Mouse (Mus musculus) heart, postnatal 0 days (tissue): ENCODE results near the gene Phc2. TPM values are rescaled to one million over a fixed set of nuclear protein-coding genes. Genes with fewer than 3 reads are reported as not detected.
"Not testable (repeated sequence)": the region's sequence is repeated elsewhere in the genome, so short reads cannot be mapped to it uniquely, and the experiment has no call there.

Experiments
- ATAC-seq: fragments of 200-750 bp; cut with Nextera tagmentation; 2 replicates; pipeline ENCODE4 v1.8.0; 2017; ENCODE audit warnings: low read depth, moderate number of reproducible peaks, moderate library complexity; ENCODE audit not compliant: insufficient read depth
- DNase-seq: peaks from one replicate; pipeline ENCODE4 v3.0.0-alpha.2; 2016; ENCODE audit warnings: low spot score
- H3K27ac ChIP-seq: fragments of 300-500 bp; sonication (generic); 2 replicates; pipeline ENCODE4 v1.5.1; 2014; ENCODE audit warnings: low read depth, mild to moderate bottlenecking
- H3K27me3 ChIP-seq: fragments of 300-500 bp; sonication (generic); 2 replicates; pipeline ENCODE4 v1.6.1; 2014; ENCODE audit warnings: low read length, mixed read lengths; ENCODE audit not compliant: control insufficient read depth, insufficient read depth
- H3K36me3 ChIP-seq: fragments of 300-500 bp; sonication (generic); replicated peaks from 2 replicates; pipeline ENCODE4 v1.6.1; 2014; ENCODE audit warnings: low read length, mixed read lengths; ENCODE audit not compliant: control insufficient read depth, insufficient read depth
- H3K4me1 ChIP-seq: fragments of 300-500 bp; sonication (generic); 2 replicates; pipeline ENCODE4 v1.6.1; 2014; ENCODE audit warnings: antibody characterized with exemption; ENCODE audit not compliant: control insufficient read depth, insufficient read depth
- H3K4me2 ChIP-seq: fragments of 300-500 bp; sonication (generic); 2 replicates; pipeline ENCODE4 v1.6.1; 2014; ENCODE audit warnings: low read depth, mild to moderate bottlenecking, low read length, moderate library complexity
- H3K4me3 ChIP-seq: fragments of 300-500 bp; sonication (generic); 2 replicates; pipeline ENCODE4 v1.5.1; 2014; ENCODE audit warnings: low read depth, low read length
- H3K9ac ChIP-seq: fragments of 300-500 bp; sonication (generic); replicated peaks from 2 replicates; pipeline ENCODE4 v1.6.1; 2014; ENCODE audit warnings: low read depth, low read length, mixed read lengths
- H3K9me3 ChIP-seq: fragments of 300-500 bp; sonication (generic); replicated peaks from 2 replicates; pipeline ENCODE4 v1.6.1; 2016; ENCODE audit warnings: low read length; ENCODE audit not compliant: control insufficient read depth
- CTCF ChIP-seq: IDR thresholded peaks from 2 replicates; pipeline ENCODE4 v1.5.1; 2016; ENCODE audit warnings: antibody characterized with exemption, control low read depth, low read depth
- EP300 ChIP-seq: IDR thresholded peaks from 2 replicates; pipeline ENCODE4 v1.6.1; 2016; ENCODE audit warnings: antibody characterized with exemption, low read depth
- WGBS: fragments of 180-500 bp; shearing (Covaris S2); extraction: QIAGEN DNeasy Blood & Tissue Kit; methylation state at CpG from one replicate; pipeline ENCODE4 v1.1.7; 2014; 5-methylcytosine and 5-hydroxymethylcytosine counted together
- polyA plus RNA-seq: library from polyadenylated mRNA; unstranded; fragments of >200 nt; fragmentation: Nextera tagmentation; extraction: Ambion mirVana; gene quantifications from 2 replicates; pipeline ENCODE4 v1.2.1, GENCODE M21; 2015
- total RNA-seq: library from RNA; depleted of rRNA; stranded (reverse); fragments of >200 nt; gene quantifications from 2 replicates; pipeline ENCODE4 v1.2.3, GENCODE M21; 2014; ENCODE audit warnings: low replicate concordance

The Phc2 gene
- total and polyA plus RNA-seq, 2 experiments from 2014 or later: 22.0 to 47.7 TPM

GRCm38 (mm10) chr4:128610706-128611105 is 43.8 kb upstream of the Phc2 start:
- ATAC-seq: no peak
- H3K27me3 ChIP-seq: no peaks in the 10 kb centered on the region
- H3K9me3 ChIP-seq: no peaks in the 10 kb centered on the region
- H3K4me2 ChIP-seq: peak overlapping the region; percentile 73
- H3K9ac ChIP-seq: no peak overlapping the region
- H3K4me3 ChIP-seq: peak overlapping the region; percentile 63
- WGBS: 23% methylated on average over 10 of the region's 10 CpGs
- H3K36me3 ChIP-seq: no peaks in the 10 kb centered on the region
- TF ChIP-seq CTCF: no peak
- no peak for TF ChIP-seq EP300
- 0 out of 2 replicates have a peak, but pooled peaks cover 8% of the 10 kb centered on the region for H3K4me1 ChIP-seq
- no peak for DNase-seq
- no peak overlapping the region for H3K27ac ChIP-seq

- H3K36me3 ChIP-seq, ATAC-seq, H3K9me3 ChIP-seq, H3K27ac ChIP-seq, H3K4me3 ChIP-seq, H3K9ac ChIP-seq, H3K27me3 ChIP-seq, DNase-seq, H3K4me2 ChIP-seq, H3K4me1 ChIP-seq: not testable (repeated sequence)
- 80% methylated on average over 3 of the region's 3 CpGs for WGBS
These were observed 42.8 kb upstream of the Phc2 start for GRCm38 (mm10) chr4:128611726-128612125.

GRCm38 (mm10) chr4:128613326-128613725 is 41.2 kb upstream of the Phc2 start:
- no peak overlapping the region for H3K4me2 ChIP-seq
- H3K4me1 ChIP-seq: 0 out of 2 replicates have a peak, but pooled peaks cover 3% of the 10 kb centered on the region
- H3K27ac ChIP-seq: no peak overlapping the region
- H3K27me3 ChIP-seq: peaks cover 21% of the 10 kb centered on the region
- H3K9ac ChIP-seq: no peak overlapping the region
- ATAC-seq (no peak), DNase-seq (peak; percentile 61)
- WGBS: 20% methylated on average over 8 of the region's 8 CpGs
- TF ChIP-seq EP300 (no peak), CTCF (peak; percentile 72)
- no peak overlapping the region for H3K4me3 ChIP-seq
- H3K36me3 ChIP-seq: no peaks in the 10 kb centered on the region
- no peaks in the 10 kb centered on the region for H3K9me3 ChIP-seq

- ATAC-seq (no peak), DNase-seq (no peak)
- Histone ChIP-seq H3K9ac (no peak overlapping the region), H3K27ac (no peak overlapping the region), H3K36me3 (no peaks in the 10 kb centered on the region), H3K4me2 (no peak overlapping the region; the same call in 1 of the 2 replicates), H3K4me1 (no peaks in the 10 kb centered on the region), H3K4me3 (no peak overlapping the region), H3K9me3 (no peaks in the 10 kb centered on the region), H3K27me3 (peaks cover 22% of the 10 kb centered on the region)
- TF ChIP-seq CTCF (no peak), EP300 (no peak)
- WGBS: 82% methylated on average over 14 of the region's 14 CpGs
These were observed 38.7 kb upstream of the Phc2 start for GRCm38 (mm10) chr4:128615761-128616160.

- Histone ChIP-seq H3K4me3 (no peak overlapping the region; the same call in 1 of the 2 replicates), H3K4me1 (no peaks in the 10 kb centered on the region), H3K27me3 (peaks cover 22% of the 10 kb centered on the region), H3K4me2 (peak overlapping the region; percentile 34; the same call in 1 of the 2 replicates), H3K9ac (no peak overlapping the region), H3K27ac (no peak overlapping the region), H3K9me3 (no peaks in the 10 kb centered on the region), H3K36me3 (no peaks in the 10 kb centered on the region)
- no peak for DNase-seq
- 34% methylated on average over 17 of the region's 17 CpGs for WGBS
- ATAC-seq: no peak
- TF ChIP-seq EP300: no peak
- no peak for TF ChIP-seq CTCF
These were observed 37.0 kb upstream of the Phc2 start for GRCm38 (mm10) chr4:128617363-128618120.
